Mouse (Mus musculus): ENCODE data around the gene C530008M17Rik.

Gene C530008M17Rik

DNA sequence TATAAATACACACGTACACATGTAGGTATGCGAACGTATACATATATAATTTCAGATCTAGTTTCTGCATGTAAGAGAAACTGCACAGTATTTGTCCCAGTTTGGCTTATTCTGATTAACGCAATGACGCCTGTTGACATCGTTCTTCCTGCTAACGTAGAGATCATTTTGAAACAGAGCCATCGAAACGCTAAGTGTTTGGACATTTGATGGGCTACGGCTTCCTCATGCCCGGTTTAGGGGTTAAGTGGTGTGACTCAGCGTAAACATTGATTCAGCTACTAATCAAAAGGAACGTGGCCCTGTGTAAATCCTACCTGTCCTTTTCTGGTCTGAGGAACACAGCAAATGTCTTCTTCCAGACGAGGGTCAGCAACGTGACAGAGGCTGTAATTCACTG lies 113.3 kb downstream of the C530008M17Rik start:
- no peak for DNase-seq (ENCODE audit: low read depth, low spot score)

DNA sequence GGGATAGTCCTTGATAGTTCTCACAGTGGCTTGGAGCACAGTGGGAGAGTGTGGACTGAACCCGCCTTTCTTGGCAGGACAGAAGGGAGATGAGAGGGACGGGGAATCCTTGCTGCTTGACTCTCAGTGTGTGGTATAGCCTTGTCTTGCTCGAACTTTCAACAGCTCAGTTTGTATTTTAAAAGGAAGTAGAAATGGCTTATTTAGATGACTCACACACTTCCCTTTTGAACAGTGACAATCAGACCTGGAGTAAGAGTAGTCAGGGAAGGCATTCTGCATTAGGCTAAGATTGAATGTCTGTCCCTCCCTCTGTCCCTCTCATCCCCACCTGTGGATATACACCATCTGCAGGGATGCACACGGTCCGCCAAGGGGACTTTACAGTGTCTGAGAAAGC lies 115.1 kb downstream of the C530008M17Rik start:
- DNase-seq (ENCODE audit: low read depth, low spot score), result no peak

DNA sequence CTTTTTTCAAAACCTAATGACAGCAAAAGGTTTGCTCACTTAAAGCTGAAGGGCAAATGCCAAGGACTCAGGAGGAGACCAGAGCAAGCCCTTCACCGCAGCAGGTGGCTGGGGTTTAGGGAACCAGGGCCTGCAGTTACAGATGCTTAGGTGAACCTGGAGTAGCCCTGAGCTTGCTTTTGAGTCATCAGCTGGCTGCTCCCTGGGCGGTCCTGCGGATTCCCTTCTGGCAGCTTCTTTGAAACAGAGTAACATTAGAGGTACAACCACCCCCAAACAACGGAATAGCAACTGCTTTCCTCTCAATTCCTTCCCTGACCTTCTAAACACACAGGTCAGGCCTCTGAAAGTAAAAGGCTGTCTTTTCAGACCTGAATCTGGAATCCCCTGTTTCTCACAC lies 116.5 kb downstream of the C530008M17Rik start:
- DNase-seq (ENCODE audit: low read depth, low spot score), result no peak

DNA sequence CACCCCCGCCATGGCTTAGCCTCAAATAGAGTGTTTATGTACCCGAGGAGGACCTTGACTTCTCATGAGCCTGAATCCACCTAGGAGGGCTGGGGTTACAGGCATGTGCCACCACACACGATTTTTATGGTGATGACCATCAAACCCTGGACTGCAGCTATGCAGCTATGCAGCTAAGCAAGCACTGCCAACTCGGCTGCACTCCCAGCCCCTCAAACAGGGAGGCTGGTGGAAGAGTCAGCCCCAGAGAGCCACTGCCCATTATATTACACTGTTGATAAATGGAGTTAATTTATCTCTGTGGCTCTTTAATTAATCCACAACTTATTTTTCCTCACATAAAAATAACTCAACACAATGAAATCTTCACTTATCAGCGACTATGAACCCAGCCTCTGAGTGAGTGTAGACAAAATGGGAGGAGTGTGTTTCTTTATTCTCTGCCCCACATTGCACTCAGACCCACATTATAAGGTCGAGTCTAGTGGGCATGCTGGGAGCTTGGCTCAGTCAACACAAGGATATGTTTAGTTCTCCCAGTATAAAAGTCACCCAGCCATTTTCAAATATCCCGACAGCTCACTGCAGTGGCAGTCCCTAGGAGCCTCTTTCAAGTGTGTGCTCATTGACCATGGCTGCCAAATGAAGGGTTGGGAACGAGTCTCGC lies 117.3 kb downstream of the C530008M17Rik start:
- DNase-seq (ENCODE audit: low read depth, low spot score), result no peak

DNA sequence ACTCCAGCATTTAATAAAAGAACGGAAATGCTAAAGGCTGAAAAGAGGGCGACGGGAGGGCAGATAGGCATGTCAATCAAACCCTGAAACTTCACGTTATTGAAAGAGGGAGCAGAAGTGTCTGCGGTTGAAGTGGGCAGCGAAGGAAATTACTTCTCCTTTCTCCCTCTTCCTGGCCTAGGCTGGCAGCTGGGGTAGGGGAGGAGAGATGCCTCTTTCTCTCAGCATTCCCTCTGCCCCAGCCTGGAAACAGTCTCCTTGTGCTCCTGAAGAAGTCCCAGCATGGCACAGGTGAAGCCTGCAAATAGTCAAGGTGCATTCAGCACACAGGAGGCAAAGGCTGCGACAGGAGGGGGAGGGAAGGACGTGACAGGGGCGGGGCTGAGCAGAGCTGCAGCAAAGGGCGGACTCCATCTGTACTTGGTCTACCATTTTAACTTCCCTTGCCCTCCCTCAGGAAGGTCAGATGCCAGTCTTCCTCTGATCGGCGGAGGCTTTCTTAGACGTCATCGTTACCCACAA lies 122.8 kb downstream of the C530008M17Rik start:
- peak; percentile 59 for DNase-seq (ENCODE audit: low read depth, low spot score)

DNA sequence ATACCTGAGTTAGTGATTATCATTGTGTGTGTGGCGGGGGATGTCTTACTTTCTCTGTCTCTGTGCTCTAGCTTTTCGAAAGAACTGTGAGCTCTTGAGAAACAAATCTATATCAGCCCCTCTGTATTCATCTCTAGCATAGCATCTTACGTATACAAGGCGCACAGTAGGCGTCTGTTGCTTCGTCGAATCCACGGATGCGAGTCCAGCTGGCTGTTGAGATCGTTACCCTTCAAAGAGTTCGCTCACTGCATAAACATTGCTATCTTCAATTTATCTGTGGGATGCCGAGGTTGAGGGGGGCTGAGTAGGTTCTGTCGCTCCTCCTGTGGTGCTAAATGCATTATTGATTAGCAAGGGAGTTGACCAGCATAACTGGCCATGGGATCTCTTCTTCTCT lies 125.6 kb downstream of the C530008M17Rik start:
- no peak for DNase-seq (ENCODE audit: low read depth, low spot score)

DNA sequence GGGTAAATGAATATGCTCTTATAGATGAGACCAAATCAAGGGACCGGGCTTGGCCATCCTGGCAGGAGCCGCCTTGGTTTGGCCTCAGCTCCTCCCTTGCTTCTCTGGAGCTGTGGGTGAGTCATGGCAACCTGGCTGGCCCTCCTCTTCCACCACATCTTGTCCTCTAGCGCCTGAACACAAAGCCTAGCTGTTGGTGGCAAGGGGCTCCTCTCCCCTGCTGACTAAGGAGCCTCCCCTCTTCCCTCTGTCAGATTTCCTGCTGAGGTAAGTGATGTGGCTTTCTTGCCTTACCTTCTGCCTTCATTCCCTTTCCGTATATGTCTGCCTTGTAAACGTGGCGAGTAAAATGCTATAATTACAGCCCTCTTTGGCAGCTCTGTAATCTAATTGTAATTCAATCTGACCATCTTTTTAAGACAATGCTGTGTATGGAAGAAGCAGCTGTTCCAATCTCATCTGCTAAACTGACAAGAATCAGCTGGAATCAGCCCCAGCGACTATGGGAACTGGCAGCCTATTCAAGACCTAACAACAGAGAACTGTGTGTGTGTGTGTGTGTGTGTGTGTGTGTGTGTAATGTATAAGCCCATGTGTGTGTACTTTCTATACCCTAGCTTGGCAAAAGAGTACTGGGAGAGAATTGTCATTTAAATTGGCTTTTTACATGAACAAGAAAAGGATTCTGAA lies 126.2 kb downstream of the C530008M17Rik start:
- no peak for DNase-seq (ENCODE audit: low read depth, low spot score)

DNA sequence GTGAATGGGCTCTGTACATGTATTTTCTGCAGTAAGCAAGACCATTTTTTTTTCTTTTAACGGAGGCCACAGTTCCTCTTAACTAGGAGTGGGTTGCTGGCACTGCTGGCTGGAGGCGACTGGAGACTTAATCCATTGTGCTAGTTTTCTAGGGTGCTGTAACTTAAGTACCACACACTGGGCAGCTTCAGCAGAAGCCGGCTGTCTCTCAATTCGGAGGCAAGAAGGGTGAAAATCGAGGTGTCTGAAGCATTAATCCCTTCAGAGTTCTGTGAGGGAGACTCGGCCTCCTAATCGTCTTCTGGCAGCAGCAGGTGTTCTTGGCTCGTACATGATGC lies 126.8 kb downstream of the C530008M17Rik start:
- no peak for DNase-seq (ENCODE audit: low read depth, low spot score)

DNA sequence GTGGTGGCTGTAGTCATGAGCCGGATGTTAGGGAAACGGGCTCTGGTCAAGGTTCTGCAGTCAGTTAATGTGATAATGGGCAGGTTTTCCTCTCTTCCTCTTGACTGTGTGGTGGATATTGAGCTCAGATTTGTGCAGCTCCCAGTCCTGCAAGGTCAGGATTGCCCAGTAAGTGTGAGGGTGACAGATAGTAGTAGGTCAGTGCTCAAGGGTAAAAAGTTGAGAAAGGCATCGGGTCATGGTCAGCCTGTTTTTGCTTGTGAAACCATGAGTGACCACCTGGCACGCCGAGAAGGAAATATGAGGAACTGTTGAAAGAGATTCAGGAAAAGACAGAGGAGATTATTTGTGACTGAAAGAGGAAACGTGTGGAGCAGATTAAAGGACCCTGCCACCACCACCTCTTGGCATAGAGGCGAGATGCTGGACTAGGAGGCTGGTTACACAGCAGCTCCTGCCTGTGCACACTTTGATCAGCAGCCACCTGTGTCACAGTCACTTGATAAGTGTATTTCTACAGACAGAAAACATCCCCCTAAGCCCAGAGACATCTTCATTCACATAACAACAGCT lies 127.9 kb downstream of the C530008M17Rik start:
- DNase-seq (ENCODE audit: low read depth, low spot score), result no peak

DNA sequence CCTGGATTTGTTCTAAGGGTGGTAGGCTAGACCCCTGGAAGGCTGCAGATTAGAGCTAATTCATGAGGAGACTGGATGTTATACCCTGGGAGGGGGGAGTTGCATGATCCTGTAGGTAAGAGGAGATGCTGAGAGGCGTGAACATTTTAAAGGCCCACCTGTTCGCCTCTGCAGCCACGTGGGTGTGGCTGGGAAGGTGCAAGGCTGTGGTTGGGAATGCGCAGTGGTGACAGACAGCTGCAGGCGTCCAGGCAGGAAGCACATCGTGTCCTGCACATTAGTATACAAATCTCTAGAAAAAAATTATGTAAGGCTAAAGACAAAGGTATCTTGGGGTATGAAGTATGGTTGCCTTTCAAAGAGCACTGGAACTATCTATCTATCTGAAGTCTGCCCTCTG lies 128.7 kb downstream of the C530008M17Rik start:
- no peak for DNase-seq (ENCODE audit: low read depth, low spot score)

DNA sequence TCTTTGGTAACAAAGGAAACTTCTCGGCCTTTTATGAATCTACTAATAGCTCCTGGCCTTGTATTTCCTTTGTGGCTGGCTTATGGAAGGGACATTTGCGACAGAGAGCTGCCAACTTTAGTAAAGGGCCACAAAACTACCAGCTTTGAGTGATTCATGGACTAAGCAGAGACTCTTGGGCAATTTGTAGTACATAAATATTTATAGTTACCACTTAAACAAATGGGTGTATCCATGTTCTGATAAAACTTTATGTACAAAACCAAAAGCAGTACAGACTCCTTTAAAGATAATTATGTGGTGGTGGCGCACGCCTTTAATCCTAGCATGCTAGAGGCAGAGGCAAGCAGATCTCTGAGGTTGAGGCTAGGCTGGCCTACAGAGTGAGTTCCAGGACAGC lies 133.6 kb downstream of the C530008M17Rik start:
- DNase-seq (ENCODE audit: low read depth, low spot score), result no peak

DNA sequence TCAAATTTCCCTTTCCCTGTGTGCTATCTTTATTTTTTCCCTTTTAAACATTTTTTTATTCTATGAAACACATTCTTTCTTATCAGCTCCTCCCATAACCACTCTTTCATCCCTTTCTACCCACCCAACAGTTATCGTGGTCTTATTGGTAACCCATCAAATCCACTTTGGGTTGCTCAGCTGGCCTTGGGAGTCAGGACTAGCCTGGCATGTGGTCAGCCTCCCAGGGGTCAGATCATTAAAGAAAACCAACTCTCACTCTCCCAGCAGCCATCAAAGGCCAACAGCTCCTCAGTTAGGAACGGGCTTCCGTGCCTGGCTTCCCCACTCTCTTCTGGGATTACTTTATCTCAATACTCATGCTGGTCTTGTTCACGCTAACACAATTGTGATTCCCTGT lies 135.0 kb downstream of the C530008M17Rik start:
- DNase-seq (ENCODE audit: low read depth, low spot score), result no peak

DNA sequence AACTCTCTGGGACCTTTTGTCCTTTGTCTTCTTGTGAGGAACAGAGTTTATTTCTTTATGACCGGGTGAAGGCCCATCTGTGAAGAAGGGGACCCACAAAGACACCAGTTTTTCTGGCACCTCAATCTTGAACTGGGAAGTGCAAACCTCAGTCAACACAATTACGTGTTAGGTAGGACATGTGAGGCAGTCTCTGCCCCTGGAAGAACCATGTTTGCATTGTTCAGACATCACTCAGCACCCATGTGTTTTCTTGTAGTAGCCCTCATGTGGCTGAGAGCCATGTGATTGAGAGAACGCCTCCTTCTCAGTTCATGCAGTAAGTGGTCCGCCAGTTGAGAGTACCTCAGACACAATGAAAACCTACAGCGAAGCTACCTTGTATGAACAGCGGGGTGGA lies 136.4 kb downstream of the C530008M17Rik start:
- DNase-seq (ENCODE audit: low read depth, low spot score), result no peak

DNA sequence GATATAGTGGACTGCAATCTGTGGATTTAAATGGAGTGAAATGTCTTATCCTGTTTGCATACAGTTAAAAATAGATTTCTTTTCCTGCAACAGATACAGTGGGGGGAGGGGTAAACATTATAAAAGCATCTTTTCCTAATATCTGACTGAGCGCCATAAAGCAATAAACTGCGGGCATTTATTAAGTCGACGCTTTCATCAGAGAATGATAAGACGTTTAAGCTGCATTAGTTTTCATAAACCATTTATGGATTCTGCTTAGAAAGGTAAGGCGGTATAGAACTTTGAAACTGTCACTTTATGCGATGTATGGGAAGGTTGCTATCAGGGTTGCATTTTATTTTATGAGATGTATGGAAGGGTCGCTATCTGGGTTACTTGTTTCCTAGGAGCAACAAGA lies 141.7 kb downstream of the C530008M17Rik start:
- no peak for DNase-seq (ENCODE audit: low read depth, low spot score)

DNA sequence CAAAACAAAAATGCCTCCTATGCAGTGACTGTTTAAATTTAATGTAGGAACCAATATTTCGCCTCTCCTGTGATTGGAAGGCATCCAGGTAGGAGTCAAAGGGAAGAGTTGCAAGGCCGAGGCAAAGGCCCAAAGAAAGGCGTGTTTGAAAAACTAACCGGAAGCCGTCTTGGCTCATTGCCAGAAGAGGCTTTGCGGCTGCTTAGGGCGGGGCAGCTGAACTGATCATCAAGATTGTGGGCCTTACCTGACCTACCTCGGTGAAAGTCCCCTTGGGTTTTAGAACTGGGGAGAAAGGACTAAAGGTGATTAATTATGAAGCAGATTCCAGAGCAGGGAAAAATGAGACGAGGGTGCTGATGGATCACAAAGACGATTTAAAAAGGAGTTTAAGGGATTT lies 143.2 kb downstream of the C530008M17Rik start:
- DNase-seq (ENCODE audit: low read depth, low spot score), result no peak

DNA sequence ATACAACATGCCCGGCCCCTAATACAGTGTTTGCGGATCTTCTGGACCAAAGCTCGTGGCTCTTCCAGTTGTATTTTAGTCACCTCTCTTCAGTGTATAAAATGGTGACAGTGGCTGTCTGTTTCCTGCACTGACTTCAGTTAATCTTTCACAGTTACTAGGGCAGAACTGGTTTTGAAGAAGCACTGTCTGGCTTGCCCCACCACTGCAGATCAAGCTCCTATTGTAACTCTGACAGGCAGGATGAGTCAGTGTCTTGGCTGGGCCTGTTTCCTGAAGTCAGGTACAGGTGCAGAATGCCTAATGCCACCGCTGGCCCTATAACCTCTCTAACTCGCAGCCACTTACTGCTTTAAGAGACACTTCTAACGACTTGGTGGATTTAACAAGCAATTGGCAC lies 152.7 kb downstream of the C530008M17Rik start:
- no peak for DNase-seq (ENCODE audit: low read depth, low spot score)

DNA sequence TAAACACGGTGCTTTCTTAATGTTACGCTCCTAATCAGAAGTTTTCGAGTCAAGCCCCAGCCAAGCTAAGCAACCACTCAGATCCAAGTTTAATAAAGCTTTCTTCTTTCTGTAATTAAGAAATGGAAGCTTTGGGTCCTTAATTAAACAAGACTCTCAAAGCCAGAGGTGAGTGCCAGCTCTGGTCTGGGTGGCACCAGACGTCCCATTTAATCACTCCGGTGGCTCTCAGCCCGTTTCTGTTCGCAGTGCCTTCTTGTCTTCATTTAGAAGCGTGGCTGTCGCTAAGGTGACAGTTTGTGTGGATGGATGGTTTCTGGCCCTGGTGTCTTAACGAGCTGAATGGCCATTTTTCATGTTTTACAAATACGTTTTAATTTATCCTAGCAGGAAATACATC lies 158.7 kb downstream of the C530008M17Rik start:
- DNase-seq (ENCODE audit: low read depth, low spot score), result no peak

DNA sequence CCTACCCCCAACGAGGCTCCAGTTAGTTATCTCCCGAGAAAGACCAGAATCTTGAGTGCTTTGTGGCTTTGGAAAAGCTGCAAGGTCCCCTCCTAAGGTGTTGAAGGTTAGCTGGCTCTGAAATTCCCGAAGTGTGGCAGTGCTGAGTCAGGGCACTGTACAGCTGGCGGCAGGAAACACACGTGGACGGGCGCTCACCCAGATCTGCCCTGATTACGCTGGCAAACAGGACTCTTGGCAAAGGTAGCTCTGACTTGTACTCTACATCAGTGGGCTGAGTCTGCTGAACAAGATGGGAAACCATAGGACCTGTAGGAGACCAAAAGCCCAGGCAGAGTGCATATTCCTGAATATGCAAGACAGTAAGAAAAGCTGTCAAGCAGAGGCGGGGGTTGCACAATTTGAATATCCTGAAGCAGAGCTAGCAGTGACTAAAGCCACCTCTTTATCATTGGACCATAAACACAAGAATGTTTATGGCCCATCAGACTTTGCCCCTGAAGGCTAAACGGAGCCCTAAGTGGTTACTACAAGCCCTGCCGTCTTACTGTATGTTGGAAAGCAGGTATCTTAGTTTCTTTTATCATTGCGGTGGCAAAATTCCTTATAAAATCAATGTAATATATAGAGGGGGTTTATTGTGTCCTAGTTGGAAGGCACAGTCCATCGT lies 159.6 kb downstream of the C530008M17Rik start:
- DNase-seq (ENCODE audit: low read depth, low spot score), result no peak

DNA sequence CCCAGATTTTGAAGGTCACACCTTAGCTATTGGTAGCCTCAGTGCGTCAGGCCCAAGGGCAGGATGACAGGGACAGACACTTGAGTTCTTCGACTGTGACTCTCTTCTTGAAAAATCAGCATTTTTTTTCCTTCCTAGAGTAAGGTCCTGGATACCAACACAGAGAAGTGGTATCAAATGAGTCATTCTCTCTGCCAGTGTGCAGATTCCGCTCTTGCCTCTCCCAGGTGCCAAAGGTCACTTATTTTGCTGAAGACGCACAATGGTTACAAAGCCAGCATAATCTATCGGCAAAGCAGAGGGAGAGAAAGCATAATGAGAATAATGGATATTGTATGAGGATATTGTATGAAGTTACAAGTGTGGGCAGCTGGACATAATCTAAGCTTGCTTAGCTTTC lies 160.4 kb downstream of the C530008M17Rik start:
- DNase-seq (ENCODE audit: low read depth, low spot score), result no peak

DNA sequence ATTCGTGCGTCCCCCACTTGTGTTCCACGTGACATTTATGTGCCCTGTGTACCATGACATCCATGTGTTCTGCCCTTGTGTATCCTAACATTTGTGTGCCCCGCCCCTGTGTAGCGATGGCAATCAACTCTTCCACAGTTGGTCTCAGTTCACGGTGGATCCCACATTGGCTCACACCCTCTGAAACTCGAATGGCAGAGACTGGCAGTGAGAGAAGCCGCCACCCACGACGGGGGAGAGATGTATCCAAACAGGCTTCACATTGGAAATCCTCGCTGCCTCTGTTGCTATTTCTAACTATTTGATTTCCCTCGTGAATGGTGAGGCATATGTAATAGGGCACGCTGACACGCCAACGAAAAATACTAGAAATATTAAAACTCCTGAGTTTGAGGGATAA lies 161.4 kb downstream of the C530008M17Rik start:
- DNase-seq (ENCODE audit: low read depth, low spot score), result no peak

DNA sequence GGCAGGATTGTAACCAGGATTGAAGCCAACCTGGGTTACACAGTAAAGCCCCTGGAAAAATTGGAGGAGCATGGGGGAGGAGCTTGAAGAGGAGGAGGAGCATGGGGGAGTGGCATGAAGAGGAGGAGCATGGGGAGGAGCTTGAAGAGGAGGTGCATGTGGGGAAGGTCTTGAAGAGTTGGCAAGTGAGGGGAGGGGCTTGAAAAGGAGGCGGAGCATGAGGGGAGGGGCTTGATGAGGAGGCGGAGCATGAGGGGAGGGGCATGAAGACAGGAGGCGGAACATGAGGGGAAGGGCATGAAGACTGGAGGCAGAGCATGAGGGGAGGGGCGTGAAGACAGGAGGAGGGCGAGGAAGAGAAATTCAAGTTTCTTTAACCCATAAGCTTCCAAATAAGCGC lies 162.5 kb downstream of the C530008M17Rik start:
- DNase-seq (ENCODE audit: low read depth, low spot score), result peak; percentile 6

DNA sequence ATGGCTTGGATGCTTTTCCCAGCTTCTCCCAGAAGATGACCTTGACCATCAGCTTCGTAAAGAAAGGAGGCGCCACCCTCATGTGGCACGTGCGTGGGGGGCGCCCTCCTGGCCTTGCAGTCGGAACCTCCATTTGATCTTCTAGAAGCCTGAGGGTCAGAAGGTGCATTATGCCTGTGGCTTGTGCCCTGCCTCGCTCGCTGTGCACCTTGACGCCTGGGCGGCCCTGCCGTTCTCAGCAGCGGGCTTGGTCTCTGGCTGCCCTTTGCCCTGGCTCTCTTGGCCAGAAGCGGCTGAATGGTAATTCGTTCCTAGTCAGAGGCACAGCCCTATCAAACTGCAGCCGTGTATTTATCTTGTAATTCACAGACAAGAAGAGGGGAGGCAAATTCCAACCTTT lies 165.8 kb downstream of the C530008M17Rik start:
- DNase-seq (ENCODE audit: low read depth, low spot score), result no peak

All from A20 (cell line).